Mouse (Mus musculus) neural tube, embryonic 14.5 days (tissue): Measurements from ENCODE around the gene Tmem233. TPM values are rescaled to one million over a fixed set of nuclear protein-coding genes. Genes with fewer than 3 reads are reported as not detected.
A peak's percentile ranks its signal among the peaks of the same experiment; 100 is the strongest.

ENCODE experiments used
- ATAC-seq: fragments of 200-750 bp; cut with Nextera tagmentation; 2 replicates; pipeline ENCODE4 v1.8.0; 2017; ENCODE audit warnings: low read depth, mild to moderate bottlenecking, moderate TSS enrichment, moderate library complexity
- H3K27ac ChIP-seq: fragments of 300-500 bp; sonication (generic); 2 replicates; pipeline ENCODE4 v1.5.1; 2014; ENCODE audit warnings: low read depth, mild to moderate bottlenecking, control low read depth, low read length, moderate library complexity, mixed read lengths
- H3K27me3 ChIP-seq: fragments of 300-500 bp; sonication (generic); 2 replicates; pipeline ENCODE4 v1.6.1; 2014; ENCODE audit warnings: low read length; ENCODE audit not compliant: control insufficient read depth, insufficient read depth
- H3K36me3 ChIP-seq: fragments of 300-500 bp; sonication (generic); 2 replicates; pipeline ENCODE4 v1.6.1; 2014; ENCODE audit warnings: low read length, mixed read lengths; ENCODE audit not compliant: control insufficient read depth, insufficient read depth
- H3K4me1 ChIP-seq: fragments of 300-500 bp; sonication (generic); 2 replicates; pipeline ENCODE4 v1.6.1; 2014; ENCODE audit warnings: low read length; ENCODE audit not compliant: control insufficient read depth, insufficient read depth
- H3K4me2 ChIP-seq: fragments of 300-500 bp; sonication (generic); 2 replicates; pipeline ENCODE4 v1.6.1; 2014; ENCODE audit warnings: mild to moderate bottlenecking, low read depth, low read length, control low read depth
- H3K4me3 ChIP-seq: fragments of 300-500 bp; sonication (generic); 2 replicates; pipeline ENCODE4 v1.5.1; 2014; ENCODE audit warnings: low read depth, low read length, control low read depth, mixed read lengths
- H3K9ac ChIP-seq: fragments of 300-500 bp; sonication (generic); replicated peaks from 2 replicates; pipeline ENCODE4 v1.6.1; 2014; ENCODE audit warnings: low read depth, mild to moderate bottlenecking, control low read depth, low read length, mixed read lengths
- H3K9me3 ChIP-seq: fragments of 300-500 bp; sonication (generic); 2 replicates; pipeline ENCODE4 v1.6.1; 2016; ENCODE audit warnings: low read length; ENCODE audit not compliant: control insufficient read depth
- WGBS: fragments of 180-500 bp; shearing (Covaris S2); extraction: QIAGEN DNeasy Blood & Tissue Kit; methylation state at CpG from one replicate; pipeline ENCODE4 v1.1.7; 2014; 5-methylcytosine and 5-hydroxymethylcytosine counted together
- polyA plus RNA-seq: library from polyadenylated mRNA; unstranded; fragments of >200 nt; fragmentation: Nextera tagmentation; extraction: Ambion mirVana; gene quantifications from 2 replicates; pipeline ENCODE4 v1.2.1, GENCODE M21; 2014

The Tmem233 gene
- polyA plus RNA-seq, 1 experiment from 2014 or later: not detected

DNA sequence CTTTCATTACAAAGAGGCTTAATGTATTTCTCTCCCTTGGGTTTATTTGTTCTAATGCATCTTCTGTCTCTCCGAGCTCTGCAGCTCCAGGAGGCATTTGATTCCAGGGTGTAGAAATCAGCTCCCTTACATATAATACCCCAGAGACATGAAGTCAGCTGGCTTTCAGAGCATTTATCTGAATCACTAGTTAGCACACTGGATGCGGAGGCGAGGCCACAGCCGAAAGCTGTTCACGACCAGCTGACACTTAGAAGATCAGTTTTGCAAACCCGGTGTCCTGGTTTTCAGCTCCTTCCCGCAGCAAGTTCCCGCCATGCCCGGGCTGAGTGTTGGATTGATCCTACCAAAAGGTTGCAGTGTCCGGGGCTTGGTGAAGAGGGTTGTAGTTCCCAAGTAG is 78.8 kb downstream of the Tmem233 start:
- Histone ChIP-seq H3K4me3 (no peak overlapping the region), H3K9ac (no peak overlapping the region), H3K4me2 (no peak overlapping the region), H3K9me3 (no peaks in the 10 kb centered on the region), H3K4me1 (peaks cover 4% of the 10 kb centered on the region; the same call in 1 of the 2 replicates), H3K36me3 (no peaks in the 10 kb centered on the region), H3K27me3 (no peaks in the 10 kb centered on the region), H3K27ac (0 out of 2 replicates have a peak overlapping the region, but pooled peaks have one; percentile 22)
- ATAC-seq: no peak
- WGBS: 70% methylated on average over 10 of the region's 10 CpGs

DNA sequence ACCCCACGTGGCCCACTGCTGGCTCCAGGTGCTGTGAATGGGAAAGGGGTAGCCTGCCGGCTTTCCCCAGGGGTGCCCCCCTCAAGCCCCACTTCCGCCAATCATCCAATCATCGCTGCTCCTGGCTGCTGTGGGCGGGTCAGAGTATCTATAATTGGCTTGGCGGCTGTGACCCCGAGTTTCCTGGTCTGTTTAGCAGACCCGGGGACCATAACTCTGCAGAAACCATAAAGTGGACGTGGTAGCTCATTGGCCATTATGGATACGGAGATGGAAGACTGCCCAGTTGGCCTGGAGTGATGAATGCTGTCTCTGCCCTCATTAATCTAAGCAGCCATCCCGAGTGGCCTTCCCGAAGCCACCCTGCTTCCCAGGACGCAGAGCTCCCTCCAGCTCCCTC is 79.2 kb downstream of the Tmem233 start:
- no peak overlapping the region for H3K9ac ChIP-seq
- no peaks in the 10 kb centered on the region for H3K9me3 ChIP-seq
- no peak overlapping the region for H3K4me3 ChIP-seq
- H3K36me3 ChIP-seq: no peaks in the 10 kb centered on the region
- H3K4me1 ChIP-seq: peaks cover 4% of the 10 kb centered on the region; the same call in 1 of the 2 replicates
- H3K4me2 ChIP-seq: no peak overlapping the region
- no peaks in the 10 kb centered on the region for H3K27me3 ChIP-seq
- WGBS: 27% methylated on average over 13 of the region's 13 CpGs
- no peak overlapping the region for H3K27ac ChIP-seq
- ATAC-seq: peak; percentile 46

- H3K27me3 ChIP-seq: no peaks in the 10 kb centered on the region
- H3K9me3 ChIP-seq: no peaks in the 10 kb centered on the region
- no peak overlapping the region for H3K27ac ChIP-seq
- H3K4me1 ChIP-seq: peaks cover 4% of the 10 kb centered on the region; the same call in 1 of the 2 replicates
- no peak overlapping the region for H3K4me2 ChIP-seq
- ATAC-seq: no peak
- H3K4me3 ChIP-seq: no peak overlapping the region
- no peaks in the 10 kb centered on the region for H3K36me3 ChIP-seq
- H3K9ac ChIP-seq: no peak overlapping the region
- 91% methylated on average over 8 of the region's 8 CpGs for WGBS
Measured at GRCm38 (mm10) chr5:116003154-116003553, 79.9 kb downstream of the Tmem233 start.

- no peak overlapping the region for H3K4me3 ChIP-seq
- no peaks in the 10 kb centered on the region for H3K4me1 ChIP-seq
- no peak overlapping the region for H3K4me2 ChIP-seq
- no peaks in the 10 kb centered on the region for H3K27me3 ChIP-seq
- H3K27ac ChIP-seq: no peak overlapping the region
- no peak overlapping the region for H3K9ac ChIP-seq
- WGBS: 84% methylated on average over 13 of the region's 13 CpGs
- no peak for ATAC-seq
- H3K36me3 ChIP-seq: no peaks in the 10 kb centered on the region
- H3K9me3 ChIP-seq: no peaks in the 10 kb centered on the region
Measured at GRCm38 (mm10) chr5:115997376-115997775, 85.7 kb downstream of the Tmem233 start.

DNA sequence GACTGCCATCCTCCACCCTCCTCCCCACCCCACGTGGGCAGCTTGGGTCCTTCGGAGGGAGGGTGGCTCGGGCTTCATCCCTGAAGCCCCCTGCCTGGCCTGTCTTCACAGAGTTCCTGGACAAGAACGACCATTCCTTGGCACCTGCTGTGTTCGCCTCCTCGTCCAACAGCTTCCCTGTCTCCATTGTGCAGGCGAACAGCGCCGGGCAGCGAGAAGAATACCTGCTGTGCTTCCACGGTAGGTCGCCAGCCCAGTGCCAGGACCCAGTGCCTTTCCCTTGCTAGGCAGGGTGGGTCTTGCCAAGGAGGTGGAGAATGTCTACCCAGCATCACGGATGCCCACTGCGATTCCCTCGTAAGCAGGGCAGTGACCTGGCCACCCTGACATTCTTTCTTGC is 88.9 kb downstream of the Tmem233 start:
- 91% methylated on average over 15 of the region's 15 CpGs for WGBS
- Histone ChIP-seq H3K4me2 (no peak overlapping the region), H3K4me3 (no peak overlapping the region), H3K9me3 (peaks cover 7% of the 10 kb centered on the region; the same call in 1 of the 2 replicates), H3K4me1 (no peaks in the 10 kb centered on the region), H3K27ac (no peak overlapping the region), H3K27me3 (no peaks in the 10 kb centered on the region), H3K36me3 (0 out of 2 replicates have a peak, but pooled peaks cover 2% of the 10 kb centered on the region), H3K9ac (no peak overlapping the region)
- no peak for ATAC-seq

DNA sequence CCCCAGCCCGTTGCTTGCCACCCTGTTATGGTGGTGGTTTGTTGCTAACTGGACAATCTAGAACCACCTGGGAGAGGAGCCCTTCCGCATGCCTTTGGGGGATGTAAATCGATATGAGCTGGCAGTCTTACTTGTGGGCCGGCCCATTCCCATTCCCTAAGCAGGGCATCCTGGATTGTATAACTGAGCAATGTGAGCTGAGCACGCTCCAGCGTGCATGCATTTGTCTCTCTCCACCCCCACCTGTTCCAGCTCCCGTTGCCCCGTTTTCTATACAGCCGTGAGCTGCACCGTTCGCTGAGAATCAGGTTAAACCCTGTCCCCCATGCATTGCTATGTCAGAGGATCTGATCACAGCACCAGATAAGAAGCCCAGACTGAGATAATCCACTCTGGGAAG is 91.3 kb downstream of the Tmem233 start:
- H3K4me1 ChIP-seq: no peaks in the 10 kb centered on the region
- H3K9me3 ChIP-seq: peaks cover 7% of the 10 kb centered on the region; the same call in 1 of the 2 replicates
- no peak overlapping the region for H3K9ac ChIP-seq
- no peak for ATAC-seq
- H3K36me3 ChIP-seq: 0 out of 2 replicates have a peak, but pooled peaks cover 4% of the 10 kb centered on the region
- no peak overlapping the region for H3K27ac ChIP-seq
- H3K4me3 ChIP-seq: no peak overlapping the region
- no peaks in the 10 kb centered on the region for H3K27me3 ChIP-seq
- no peak overlapping the region for H3K4me2 ChIP-seq
- WGBS: 97% methylated on average over 11 of the region's 11 CpGs

Other genes starting within 250 kb of the Tmem233 start
- gene Cit, start 238.0 kb downstream of the Tmem233 start, polyA plus RNA-seq: 22.1 and 34.0 TPM in 2 replicates
- gene Prkab1, start 58.7 kb downstream of the Tmem233 start, polyA plus RNA-seq: 48.8 and 53.3 TPM in 2 replicates
- 1.2 and 1.7 TPM in 2 replicates for gene Ccdc60, start 205.7 kb upstream of the Tmem233 start, polyA plus RNA-seq